Mouse (Mus musculus) limb, embryonic 14.5 days (tissue): ENCODE measurements around the gene Setd3. TPM values are rescaled to one million over a fixed set of nuclear protein-coding genes. Genes with fewer than 3 reads are reported as not detected.

Experiments used
- ATAC-seq: fragments of 200-750 bp; cut with Nextera tagmentation; 2 replicates; pipeline ENCODE4 v1.8.0; 2017; ENCODE audit warnings: low read depth, moderate number of reproducible peaks, moderate TSS enrichment; ENCODE audit not compliant: low FRiP score
- DNase-seq: peaks from one replicate; pipeline ENCODE4 v3.0.0-alpha.2; 2015; ENCODE audit warnings: low spot score
- H3K27ac ChIP-seq: fragments of 300-500 bp; sonication (generic); replicated peaks from 2 replicates; pipeline ENCODE4 v1.5.1; 2014; ENCODE audit warnings: low read depth, mild to moderate bottlenecking, low read length, moderate library complexity, mixed read lengths
- H3K27me3 ChIP-seq: fragments of 300-500 bp; sonication (generic); 2 replicates; pipeline ENCODE4 v1.6.1; 2014; ENCODE audit warnings: low read length, mixed read lengths; ENCODE audit not compliant: control insufficient read depth, insufficient read depth
- H3K36me3 ChIP-seq: fragments of 300-500 bp; sonication (generic); 2 replicates; pipeline ENCODE4 v1.6.1; 2014; ENCODE audit warnings: mild to moderate bottlenecking, low read length, moderate library complexity, mixed read lengths; ENCODE audit not compliant: control insufficient read depth, insufficient read depth
- H3K4me1 ChIP-seq: fragments of 300-500 bp; sonication (generic); 2 replicates; pipeline ENCODE4 v1.6.1; 2014; ENCODE audit warnings: antibody characterized with exemption, low read length, mixed read lengths; ENCODE audit not compliant: control insufficient read depth, insufficient read depth
- H3K4me2 ChIP-seq: fragments of 300-500 bp; sonication (generic); replicated peaks from 2 replicates; pipeline ENCODE4 v1.6.1; 2014; ENCODE audit warnings: low read depth, mild to moderate bottlenecking, low read length, moderate library complexity; ENCODE audit not compliant: severe bottlenecking
- H3K4me3 ChIP-seq: fragments of 300-500 bp; sonication (generic); replicated peaks from 2 replicates; pipeline ENCODE4 v1.5.1; 2014; ENCODE audit warnings: low read length
- H3K9ac ChIP-seq: fragments of 300-500 bp; sonication (generic); 2 replicates; pipeline ENCODE4 v1.6.1; 2014; ENCODE audit warnings: mild to moderate bottlenecking, low read depth, low read length, moderate library complexity; ENCODE audit not compliant: severe bottlenecking
- H3K9me3 ChIP-seq: fragments of 300-500 bp; sonication (generic); 2 replicates; pipeline ENCODE4 v1.6.1; 2016; ENCODE audit warnings: low read length; ENCODE audit not compliant: control insufficient read depth
- POLR2A ChIP-seq: fragments of 200-500 bp; IDR thresholded peaks from 2 replicates; pipeline ENCODE4 v1.8.0; 2012; ENCODE audit warnings: inconsistent platforms, mild to moderate bottlenecking, moderate library complexity, borderline replicate concordance; ENCODE audit not compliant: insufficient read depth, insufficient read length; ENCODE audit errors: extremely low read depth
- WGBS: fragments of 180-500 bp; shearing (Covaris S2); extraction: QIAGEN DNeasy Blood & Tissue Kit; methylation state at CpG from one replicate; pipeline ENCODE4 v1.1.7; 2014; 5-methylcytosine and 5-hydroxymethylcytosine counted together
- polyA plus RNA-seq, 2 experiments: library from polyadenylated mRNA; depleted of rRNA in 1 of 2; stranded (reverse) in 1 of 2; unstranded in 1 of 2; fragments of >200 nt; fragmentation: Nextera tagmentation in 1 of 2; extraction: Ambion mirVana in 1 of 2; gene quantifications; 2 replicates each; pipeline versions ENCODE4 v1.2.1 to v1.2.3; 2012 to 2014

The Setd3 gene
- polyA plus RNA-seq, 2 experiments: 62.5 to 76.1 TPM

DNA sequence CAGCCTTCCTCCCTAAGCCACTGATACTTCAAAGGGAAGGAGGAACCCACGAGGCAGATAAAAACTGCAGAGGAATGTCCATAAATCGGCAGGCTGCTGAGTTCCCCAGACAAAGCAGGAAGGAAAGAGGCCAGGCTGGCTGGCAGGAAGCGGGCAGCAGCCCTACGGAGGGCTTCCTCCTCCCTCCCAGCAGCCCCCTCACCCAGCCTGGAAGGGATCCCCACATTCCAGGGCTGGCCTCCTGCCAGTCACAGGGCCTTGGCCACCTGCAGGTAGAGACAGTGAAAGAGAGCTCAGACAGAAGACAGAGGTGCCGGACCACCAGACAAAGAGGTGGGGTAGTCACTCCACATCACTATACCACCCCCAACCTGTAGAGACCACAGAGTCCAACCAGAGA is 33.0 kb upstream of the Setd3 start:
- Histone ChIP-seq H3K4me1 (peaks cover 48% of the 10 kb centered on the region), H3K9ac (peak overlapping the region; percentile 29; the same call in 1 of the 2 replicates), H3K9me3 (no peaks in the 10 kb centered on the region), H3K27ac (peak overlapping the region; percentile 34; the same call in 1 of the 2 replicates), H3K27me3 (no peaks in the 10 kb centered on the region), H3K36me3 (peaks cover 8% of the 10 kb centered on the region; the same call in 1 of the 2 replicates), H3K4me2 (no peak overlapping the region), H3K4me3 (no peak overlapping the region)
- 25% methylated on average over 5 of the region's 5 CpGs for WGBS
- no peak for ATAC-seq
- DNase-seq: no peak
- no peak for TF ChIP-seq POLR2A

DNA sequence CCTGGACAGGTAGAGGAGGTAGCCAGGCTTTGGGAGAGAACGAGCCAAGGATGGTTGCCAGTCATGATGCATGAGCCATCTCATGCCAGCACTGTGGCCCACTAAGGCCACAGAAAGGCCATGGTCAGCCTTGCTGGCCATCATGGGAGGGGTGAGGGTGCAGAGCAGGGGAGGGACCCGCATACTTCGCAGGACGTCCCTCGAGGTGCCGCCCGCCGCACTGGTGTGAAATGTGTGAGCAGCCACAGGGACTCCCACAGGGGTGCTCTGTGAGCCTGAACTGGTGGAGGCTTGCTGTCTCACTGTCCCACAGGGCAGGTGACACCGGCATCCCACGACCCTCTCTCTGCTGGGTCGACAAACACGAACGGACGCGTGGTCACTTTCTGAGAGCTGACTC is 31.5 kb upstream of the Setd3 start:
- no peak overlapping the region for H3K27ac ChIP-seq
- no peak overlapping the region for H3K9ac ChIP-seq
- peaks cover 17% of the 10 kb centered on the region for H3K36me3 ChIP-seq
- H3K9me3 ChIP-seq: no peaks in the 10 kb centered on the region
- WGBS: 87% methylated on average over 15 of the region's 15 CpGs
- H3K27me3 ChIP-seq: no peaks in the 10 kb centered on the region
- no peak for DNase-seq
- H3K4me3 ChIP-seq: no peak overlapping the region
- H3K4me2 ChIP-seq: no peak overlapping the region
- TF ChIP-seq POLR2A: no peak
- peaks cover 44% of the 10 kb centered on the region for H3K4me1 ChIP-seq
- ATAC-seq: no peak

DNA sequence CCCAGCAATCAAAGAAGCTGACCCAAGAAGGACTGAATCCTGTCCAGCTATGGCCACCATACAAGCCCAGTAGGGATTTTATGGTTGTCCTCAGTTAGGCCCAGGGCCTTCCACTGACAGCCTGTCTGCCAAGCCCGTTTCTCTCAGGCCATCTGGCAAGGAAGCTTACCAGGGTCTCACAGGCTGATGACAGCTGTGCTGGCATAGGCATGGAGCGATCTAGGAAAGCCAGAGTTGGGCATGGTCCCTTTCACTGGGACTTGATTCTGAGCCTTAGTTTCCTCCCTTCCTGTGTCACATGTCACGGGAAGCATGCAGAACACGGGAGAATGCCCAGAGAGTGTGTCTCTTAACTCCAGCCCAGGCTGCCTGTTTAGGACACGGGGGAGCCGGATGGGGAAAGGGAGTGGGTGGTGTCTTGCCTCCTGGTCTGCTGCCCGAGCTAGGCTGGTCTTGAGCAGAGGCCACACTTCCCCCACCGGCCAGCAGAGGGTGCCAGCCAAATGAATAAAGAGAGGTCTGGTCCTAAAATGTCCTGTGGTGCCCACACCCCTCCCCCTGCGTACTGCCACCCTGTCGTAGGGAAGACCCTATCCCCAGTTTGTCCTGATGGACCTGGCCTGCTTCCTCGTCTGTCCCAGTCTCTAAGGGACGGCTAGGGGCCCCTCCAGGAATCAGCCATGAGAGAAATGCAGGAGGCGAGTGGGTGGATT is 29.8 kb upstream of the Setd3 start:
- Histone ChIP-seq H3K27me3 (no peaks in the 10 kb centered on the region), H3K4me1 (peaks cover 30% of the 10 kb centered on the region), H3K36me3 (peaks cover 29% of the 10 kb centered on the region), H3K9me3 (no peaks in the 10 kb centered on the region), H3K27ac (no peak overlapping the region), H3K4me3 (no peak overlapping the region), H3K9ac (no peak overlapping the region), H3K4me2 (no peak overlapping the region)
- DNase-seq (peak; percentile 69), ATAC-seq (no peak; the same call in 1 of the 2 replicates)
- 31% methylated on average over 13 of the region's 13 CpGs for WGBS
- 0 out of 2 replicates have a peak, but pooled peaks have one; percentile 17 for TF ChIP-seq POLR2A

DNA sequence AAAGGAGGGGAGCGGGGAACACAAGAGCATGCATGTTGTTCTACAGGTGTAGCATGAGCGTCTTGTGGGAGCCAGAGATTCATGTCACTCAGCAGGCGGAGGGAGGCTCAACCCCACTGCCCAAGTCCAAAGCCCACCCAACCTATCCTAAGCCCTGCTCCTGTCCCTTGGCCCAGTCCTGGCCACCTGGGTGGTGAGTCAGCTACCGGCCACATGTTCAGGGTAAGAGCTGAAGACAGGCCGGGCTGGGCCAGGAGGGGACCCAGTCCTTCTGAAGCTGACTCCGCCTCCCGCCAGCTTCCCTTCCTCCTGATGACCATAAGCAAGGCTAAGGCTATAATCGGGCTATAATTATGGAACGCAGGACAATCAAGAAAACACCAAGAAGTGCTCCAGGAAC is 29.1 kb upstream of the Setd3 start:
- Histone ChIP-seq H3K27ac (no peak overlapping the region), H3K4me3 (no peak overlapping the region), H3K27me3 (no peaks in the 10 kb centered on the region), H3K9ac (no peak overlapping the region), H3K36me3 (peaks cover 35% of the 10 kb centered on the region), H3K4me2 (no peak overlapping the region), H3K9me3 (no peaks in the 10 kb centered on the region), H3K4me1 (peaks cover 23% of the 10 kb centered on the region)
- TF ChIP-seq POLR2A: no peak
- ATAC-seq (no peak), DNase-seq (no peak)
- 78% methylated on average over 9 of the region's 9 CpGs for WGBS

DNA sequence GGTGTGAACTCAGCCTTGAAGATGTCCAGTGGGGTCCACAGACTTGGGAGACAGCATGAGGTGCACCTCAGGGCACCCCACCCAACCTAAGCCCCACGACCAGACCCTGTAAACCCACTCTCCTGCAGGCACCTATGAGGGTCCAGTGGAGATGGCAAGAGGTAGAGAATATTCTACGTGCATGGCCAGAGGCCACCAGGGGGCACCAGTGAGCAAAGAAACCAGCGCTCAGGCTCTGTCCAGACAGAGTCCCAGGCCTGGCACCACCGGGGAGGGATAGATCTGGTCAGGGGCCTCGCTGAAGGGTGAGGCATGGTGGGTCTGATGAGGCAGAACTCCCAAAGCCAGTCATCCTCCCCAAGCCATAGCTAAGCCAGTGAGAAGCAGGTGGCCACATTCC is 27.5 kb upstream of the Setd3 start:
- DNase-seq (peak; percentile 77), ATAC-seq (peak; percentile 53; the same call in 1 of the 2 replicates)
- Histone ChIP-seq H3K4me2 (no peak overlapping the region), H3K4me1 (peaks cover 7% of the 10 kb centered on the region), H3K9ac (no peak overlapping the region), H3K4me3 (no peak overlapping the region), H3K9me3 (no peaks in the 10 kb centered on the region), H3K36me3 (peaks cover 50% of the 10 kb centered on the region), H3K27me3 (no peaks in the 10 kb centered on the region), H3K27ac (no peak overlapping the region)
- WGBS: 7% methylated on average over 5 of the region's 5 CpGs
- no peak for TF ChIP-seq POLR2A
